Mouse (Mus musculus) heart, embryonic 14.5 days (tissue): Measurements from ENCODE around the gene Glyctk. TPM values are rescaled to one million over a fixed set of nuclear protein-coding genes. Genes with fewer than 3 reads are reported as not detected.

Experiments
- ATAC-seq: fragments of 200-750 bp; cut with Nextera tagmentation; 2 replicates; pipeline ENCODE4 v1.8.0; 2017; ENCODE audit warnings: low read depth, moderate TSS enrichment; ENCODE audit not compliant: insufficient number of reproducible peaks, insufficient read depth, low FRiP score
- H3K27ac ChIP-seq, 2 experiments: fragments of 200-500 bp in 1 of 2; fragments of 300-500 bp in 1 of 2; sonication (generic) in 1 of 2; replicated peaks in 1 of 2; 2 replicates each; pipeline ENCODE4 v1.5.1; 2012 to 2014; ENCODE audit warnings: low read depth in 2 of 2, low read length in 2 of 2, control low read depth in 1 of 2, mild to moderate bottlenecking in 1 of 2, mixed read lengths in 1 of 2; ENCODE audit not compliant: control insufficient read depth in 1 of 2, insufficient read depth in 1 of 2
- H3K27me3 ChIP-seq: fragments of 300-500 bp; sonication (generic); 2 replicates; pipeline ENCODE4 v1.6.1; 2014; ENCODE audit warnings: mild to moderate bottlenecking, low read length, control low read depth; ENCODE audit not compliant: control insufficient read depth, insufficient read depth
- H3K36me3 ChIP-seq: fragments of 300-500 bp; sonication (generic); 2 replicates; pipeline ENCODE4 v1.6.1; 2014; ENCODE audit warnings: mild to moderate bottlenecking, control low read depth, low read length, mixed read lengths; ENCODE audit not compliant: control insufficient read depth, insufficient read depth
- H3K4me1 ChIP-seq, 2 experiments: fragments of 200-500 bp in 1 of 2; fragments of 300-500 bp in 1 of 2; sonication (generic) in 1 of 2; 2 replicates each; pipeline ENCODE4 v1.6.1; 2012 to 2014; ENCODE audit warnings: low read length in 2 of 2, control low read depth in 1 of 2, mixed read lengths in 1 of 2; ENCODE audit not compliant: control insufficient read depth in 2 of 2, insufficient read depth in 2 of 2
- H3K4me2 ChIP-seq: fragments of 300-500 bp; sonication (generic); 2 replicates; pipeline ENCODE4 v1.6.1; 2014; ENCODE audit warnings: mild to moderate bottlenecking, low read length
- H3K4me3 ChIP-seq, 2 experiments: fragments of 200-500 bp in 1 of 2; fragments of 300-500 bp in 1 of 2; sonication (generic) in 1 of 2; 2 replicates each; pipeline ENCODE4 v1.5.1; 2012 to 2014; ENCODE audit warnings: low read length in 2 of 2, mild to moderate bottlenecking in 2 of 2, control low read depth in 1 of 2, low read depth in 1 of 2, moderate library complexity in 1 of 2; ENCODE audit not compliant: control insufficient read depth in 1 of 2, insufficient read depth in 1 of 2
- H3K9ac ChIP-seq: fragments of 300-500 bp; sonication (generic); 2 replicates; pipeline ENCODE4 v1.6.1; 2014; ENCODE audit warnings: mild to moderate bottlenecking, low read length
- H3K9me3 ChIP-seq: fragments of 300-500 bp; sonication (generic); 2 replicates; pipeline ENCODE4 v1.6.1; 2016; ENCODE audit warnings: low read length, control low read depth; ENCODE audit not compliant: control insufficient read depth
- WGBS: fragments of 180-500 bp; shearing (Covaris S2); extraction: QIAGEN DNeasy Blood & Tissue Kit; methylation state at CpG from one replicate; pipeline ENCODE4 v1.1.7; 2014; 5-methylcytosine and 5-hydroxymethylcytosine counted together
- polyA plus RNA-seq: library from polyadenylated mRNA; unstranded; fragments of >200 nt; fragmentation: Nextera tagmentation; extraction: Ambion mirVana; gene quantifications from 2 replicates; pipeline ENCODE4 v1.2.1, GENCODE M21; 2014

Gene Glyctk
- polyA plus RNA-seq, 1 experiment from 2014 or later = 1.0 TPM

- WGBS = 65% methylated on average over 1 of the region's 1 CpGs
- Histone ChIP-seq H3K4me2 (no peak overlapping the region), H3K27ac (no peak overlapping the region), H3K9me3 (no peaks in the 10 kb centered on the region), H3K36me3 (no peaks in the 10 kb centered on the region), H3K4me1 (peaks cover 5% of the 10 kb centered on the region in 2 experiments; a peak in 2 of 4 replicates), H3K4me3 (no peak overlapping the region), H3K9ac (no peak overlapping the region), H3K27me3 (0 out of 2 replicates have a peak, but pooled peaks cover 3% of the 10 kb centered on the region)
- no peak for ATAC-seq
These were observed 9.8 kb upstream of the Glyctk start for GRCm38 (mm10) chr9:106167703-106168102.

DNA sequence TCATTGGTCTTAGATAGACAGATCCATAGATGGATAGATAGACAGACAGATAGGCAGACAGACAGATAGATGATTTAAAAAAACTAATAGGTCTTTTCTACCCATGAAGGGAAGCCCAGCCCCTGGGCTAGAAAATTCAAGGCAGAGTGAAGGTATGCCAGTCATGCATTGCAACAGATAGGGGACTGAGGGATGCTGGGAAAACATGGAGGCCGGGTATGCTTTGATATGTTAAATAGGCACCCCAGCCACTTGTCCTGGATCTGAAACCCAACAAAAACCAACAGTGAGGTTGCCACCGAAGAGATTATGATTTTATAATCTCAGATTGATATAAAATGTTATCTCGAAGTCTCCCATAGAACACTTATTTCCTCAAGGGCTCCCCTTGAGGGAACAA lies 9.3 kb upstream of the Glyctk start:
- Histone ChIP-seq H3K4me1 (peaks cover 5% of the 10 kb centered on the region in 2 experiments; a peak in 2 of 4 replicates), H3K4me2 (no peak overlapping the region), H3K27me3 (0 out of 2 replicates have a peak, but pooled peaks cover 5% of the 10 kb centered on the region), H3K27ac (no peak overlapping the region), H3K4me3 (no peak overlapping the region), H3K9ac (no peak overlapping the region), H3K36me3 (no peaks in the 10 kb centered on the region), H3K9me3 (no peaks in the 10 kb centered on the region)
- whole genome bisulfite sequencing = 77% methylated on average over 3 of the region's 3 CpGs
- no peak for ATAC-seq

- H3K27me3 ChIP-seq = 0 out of 2 replicates have a peak, but pooled peaks cover 5% of the 10 kb centered on the region
- H3K36me3 ChIP-seq = no peaks in the 10 kb centered on the region
- H3K9ac ChIP-seq = no peak overlapping the region
- H3K4me1 ChIP-seq = peaks cover 5% of the 10 kb centered on the region in 2 experiments; a peak in 2 of 4 replicates
- H3K4me2 ChIP-seq = no peak overlapping the region
- no peak overlapping the region for H3K4me3 ChIP-seq
- H3K9me3 ChIP-seq = no peaks in the 10 kb centered on the region
- no peak overlapping the region for H3K27ac ChIP-seq
- WGBS = 61% methylated on average over 2 of the region's 2 CpGs
- no peak for ATAC-seq
These were observed 8.8 kb upstream of the Glyctk start for GRCm38 (mm10) chr9:106166709-106167108.

DNA sequence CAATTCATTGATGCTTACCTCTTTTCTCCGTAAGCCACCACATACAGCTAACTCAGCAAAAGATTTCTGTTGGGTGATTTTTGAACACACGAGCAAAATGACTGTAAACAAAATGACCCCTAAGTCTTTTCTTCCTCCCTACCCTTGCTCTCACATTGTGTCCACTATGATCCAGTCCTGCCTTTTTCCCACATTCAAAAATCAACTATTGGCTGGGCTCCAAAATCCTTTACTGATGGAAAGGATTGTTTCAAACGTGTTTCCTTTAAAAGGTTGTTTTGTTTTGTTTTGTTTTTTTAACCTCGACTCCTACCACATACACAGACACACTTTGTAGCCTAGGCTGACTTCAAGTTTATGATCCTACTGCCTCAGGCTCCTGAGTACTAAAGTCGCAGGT lies 2.5 kb upstream of the Glyctk start:
- WGBS = 46% methylated on average over 5 of the region's 5 CpGs
- H3K9me3 ChIP-seq = no peaks in the 10 kb centered on the region
- peak overlapping the region; percentile 72 for H3K4me2 ChIP-seq
- peak overlapping the region; percentile 84 to 97 for H3K27ac ChIP-seq
- ATAC-seq = no peak
- 0 out of 2 replicates have a peak, but pooled peaks cover 5% of the 10 kb centered on the region for H3K27me3 ChIP-seq
- H3K4me3 ChIP-seq = peak overlapping the region; percentile 57 to 80
- H3K9ac ChIP-seq = peak overlapping the region; percentile 71
- no peaks in the 10 kb centered on the region for H3K4me1 ChIP-seq
- no peaks in the 10 kb centered on the region for H3K36me3 ChIP-seq

DNA sequence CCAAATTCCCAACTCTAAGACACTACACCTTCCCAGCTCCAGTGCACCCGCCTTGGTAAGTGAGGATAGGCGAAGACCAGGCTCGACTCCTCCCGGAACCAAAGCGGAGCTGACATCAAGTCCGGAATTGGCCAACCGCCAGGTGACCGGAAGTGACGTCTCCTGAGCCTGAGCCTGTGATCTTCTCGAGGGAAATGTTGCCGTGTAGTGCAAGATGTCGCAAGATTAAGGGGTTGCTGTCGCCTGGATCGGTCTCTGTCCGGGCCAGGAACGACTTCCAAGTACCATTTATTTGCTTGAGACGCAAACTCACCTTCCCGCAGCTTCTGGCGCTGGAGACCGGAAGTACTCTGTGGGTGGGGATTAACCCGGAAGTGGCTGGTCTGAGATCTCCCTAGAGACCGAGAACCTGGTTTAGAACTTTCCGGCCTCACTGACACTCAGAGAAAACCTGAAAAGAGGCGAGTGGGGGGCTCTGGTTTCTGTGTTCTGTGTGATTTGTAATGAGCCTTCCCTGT lies 1.9 kb upstream of the Glyctk start:
- WGBS = 3% methylated on average over 24 of the region's 24 CpGs
- H3K9me3 ChIP-seq = no peaks in the 10 kb centered on the region
- no peaks in the 10 kb centered on the region for H3K36me3 ChIP-seq
- peak; percentile 73 for ATAC-seq
- peak overlapping the region; percentile 71 for H3K9ac ChIP-seq
- 0 out of 2 replicates have a peak, but pooled peaks cover 5% of the 10 kb centered on the region for H3K27me3 ChIP-seq
- peak overlapping the region; percentile 84 to 97 for H3K27ac ChIP-seq
- no peaks in the 10 kb centered on the region for H3K4me1 ChIP-seq
- peak overlapping the region; percentile 72 for H3K4me2 ChIP-seq
- H3K4me3 ChIP-seq = peak overlapping the region; percentile 57 to 80

GRCm38 (mm10) chr9:106159237-106159636 lies 1.3 kb upstream of the Glyctk start:
- no peak for ATAC-seq
- Histone ChIP-seq H3K27me3 (0 out of 2 replicates have a peak, but pooled peaks cover 5% of the 10 kb centered on the region), H3K4me1 (no peaks in the 10 kb centered on the region), H3K9me3 (no peaks in the 10 kb centered on the region), H3K4me2 (peak overlapping the region; percentile 72), H3K9ac (no peak overlapping the region), H3K27ac (no peak overlapping the region), H3K4me3 (peak overlapping the region in 1 of 2 experiments; percentile 57; a peak in 2 of 4 replicates), H3K36me3 (no peaks in the 10 kb centered on the region)
- 82% methylated on average over 9 of the region's 9 CpGs for WGBS

DNA sequence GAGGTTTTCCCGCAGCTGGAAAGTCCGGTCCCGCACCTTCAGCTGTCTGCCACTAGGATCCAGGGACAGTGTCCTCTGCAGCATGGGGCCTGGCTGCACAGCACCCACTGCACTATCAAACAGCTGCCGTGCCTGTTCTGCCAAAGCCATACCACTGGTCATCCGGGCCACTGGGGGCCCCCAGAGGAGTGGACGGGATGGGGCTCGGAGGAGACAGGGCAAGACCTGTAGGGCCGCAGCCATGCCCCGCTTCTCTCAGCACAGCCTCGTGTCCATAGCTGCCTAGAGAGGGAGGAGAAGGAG lies 364 bp downstream of the Glyctk start:
- Histone ChIP-seq H3K27ac (no peak overlapping the region), H3K9me3 (no peaks in the 10 kb centered on the region), H3K4me1 (no peaks in the 10 kb centered on the region), H3K27me3 (peaks cover 5% of the 10 kb centered on the region; the same call in 1 of the 2 replicates), H3K4me3 (no peak overlapping the region), H3K36me3 (no peaks in the 10 kb centered on the region), H3K9ac (no peak overlapping the region), H3K4me2 (no peak overlapping the region)
- WGBS = 80% methylated on average over 10 of the region's 10 CpGs
- ATAC-seq = no peak
